Mouse (Mus musculus): ENCODE measurements around the gene Sema5a.

- no peak for TF ChIP-seq CTCF (IDR thresholded peaks at IDR 0.05; ENCODE audit: borderline replicate concordance, extremely low read depth, insufficient read depth, insufficient read length)
- no peak for TF ChIP-seq POLR2A (IDR thresholded peaks at IDR 0.05; ENCODE audit: borderline replicate concordance, extremely low read depth, insufficient read depth, insufficient read length, poor library complexity, severe bottlenecking)
Observed at GRCm38 (mm10) chr15:32508282-32508681, 263.7 kb downstream of the Sema5a start.

Measured in brain, embryonic 14.5 days (tissue).